Mouse (Mus musculus) bone marrow, adult 2 months (tissue): Measurements from ENCODE around the gene Rnase4.

Experiments used
- CTCF ChIP-seq: fragments of 200-500 bp; IDR thresholded peaks from 2 replicates; pipeline ENCODE4 v1.5.1; 2011; ENCODE audit warnings: low read length, control low read depth; ENCODE audit not compliant: control insufficient read depth, insufficient read depth
- POLR2A ChIP-seq: fragments of 200-500 bp; IDR thresholded peaks from 2 replicates; pipeline ENCODE4 v1.6.1; 2011; ENCODE audit warnings: low read depth, mild to moderate bottlenecking, control low read depth, low read length, borderline replicate concordance; ENCODE audit not compliant: control insufficient read depth

DNA sequence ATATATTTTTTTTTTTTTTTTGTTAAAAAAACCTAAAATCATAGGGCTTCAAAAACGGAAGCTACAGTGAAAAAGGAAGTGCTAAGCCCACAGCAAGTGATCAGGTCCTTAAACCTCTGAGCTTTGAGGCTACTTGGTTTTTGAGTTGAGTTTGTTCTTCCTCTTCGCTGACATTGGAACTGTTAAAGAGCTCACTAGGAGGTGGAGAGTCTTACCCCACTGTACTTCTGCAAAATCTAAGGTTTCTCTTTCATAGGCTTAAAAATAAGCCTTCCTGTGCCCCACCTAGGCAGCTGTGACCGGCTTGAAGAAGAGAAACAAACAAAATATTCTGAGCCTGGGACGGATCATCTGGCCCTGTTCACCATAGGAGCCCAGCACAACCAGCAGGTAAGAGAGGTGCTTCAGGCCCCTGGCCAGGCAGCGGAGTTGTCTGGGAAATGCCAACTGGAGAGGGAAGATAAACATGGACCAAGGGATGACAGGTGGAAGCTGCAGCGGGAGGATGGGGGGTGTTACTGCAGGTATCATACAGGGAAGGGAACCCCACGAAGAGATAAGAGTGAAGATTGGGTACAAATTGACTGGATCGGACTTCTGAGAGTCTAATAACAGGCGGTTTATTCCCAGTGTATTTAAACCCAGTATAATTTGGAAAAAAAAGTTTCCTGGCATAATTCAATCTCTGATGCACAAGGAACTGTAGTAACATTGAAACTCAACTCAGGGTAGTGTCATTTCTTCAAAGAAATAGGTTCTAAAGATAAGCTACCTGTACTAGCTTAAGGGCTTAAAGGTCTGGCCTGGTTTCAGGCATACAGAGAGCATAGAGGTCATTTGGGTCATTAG lies 38.1 kb downstream of the Rnase4 start:
- no peak for TF ChIP-seq CTCF
- TF ChIP-seq POLR2A = no peak
